Mouse (Mus musculus): ENCODE measurements around the gene Yars. TPM values are rescaled to one million over a fixed set of nuclear protein-coding genes. Genes with fewer than 3 reads are reported as not detected.

Yars gene
- polyA plus RNA-seq, 1 experiment from 2014 or later: 98.9 TPM

Other genes starting within 250 kb of the Yars start
- gene Azin2, start 227.3 kb upstream of the Yars start, polyA plus RNA-seq (2016; fragmentation: Nextera tagmentation; extraction: Ambion mirVana): 9.8 and 15.4 TPM in 2 replicates
- gene Ak2, start 197.8 kb upstream of the Yars start, polyA plus RNA-seq (2016; fragmentation: Nextera tagmentation; extraction: Ambion mirVana): 236 and 271 TPM in 2 replicates
- 8.0 and 9.1 TPM in 2 replicates for gene Rnf19b, start 131.5 kb upstream of the Yars start, polyA plus RNA-seq (2016; fragmentation: Nextera tagmentation; extraction: Ambion mirVana)
- gene Tmem54, start 84.2 kb upstream of the Yars start, polyA plus RNA-seq (2016; fragmentation: Nextera tagmentation; extraction: Ambion mirVana): 6.8 and 7.3 TPM in 2 replicates
- gene Hpca, start 67.7 kb upstream of the Yars start, polyA plus RNA-seq (2016; fragmentation: Nextera tagmentation; extraction: Ambion mirVana): 0.30 and 0.69 TPM in 2 replicates
- 2.0 and 2.6 TPM in 2 replicates for gene Fndc5, start 52.8 kb upstream of the Yars start, polyA plus RNA-seq (2016; fragmentation: Nextera tagmentation; extraction: Ambion mirVana)
- 29.7 and 34.5 TPM in 2 replicates for gene S100pbp, start within 50 bp of the Yars start, polyA plus RNA-seq (2016; fragmentation: Nextera tagmentation; extraction: Ambion mirVana)
- gene C77080, start 71.6 kb downstream of the Yars start, polyA plus RNA-seq (2016; fragmentation: Nextera tagmentation; extraction: Ambion mirVana): 4.0 and 4.1 TPM in 2 replicates
- gene Sync, start 97.9 kb downstream of the Yars start, polyA plus RNA-seq (2016; fragmentation: Nextera tagmentation; extraction: Ambion mirVana): 0.36 and 0.39 TPM in 2 replicates
- 561 and 589 TPM in 2 replicates for gene Rbbp4, start 145.6 kb downstream of the Yars start, polyA plus RNA-seq (2016; fragmentation: Nextera tagmentation; extraction: Ambion mirVana)
- 49.5 and 50.3 TPM in 2 replicates for gene Zbtb8os, start 145.9 kb downstream of the Yars start, polyA plus RNA-seq (2016; fragmentation: Nextera tagmentation; extraction: Ambion mirVana)
- 6.3 and 8.0 TPM in 2 replicates for gene Zbtb8a, start 188.4 kb downstream of the Yars start, polyA plus RNA-seq (2016; fragmentation: Nextera tagmentation; extraction: Ambion mirVana)